Mouse (Mus musculus) cerebellum, adult 9-10 months (tissue): ENCODE data around the gene Gzmn.
A peak's percentile ranks its signal among the peaks of the same experiment; 100 is the strongest.
"Not testable (repeated sequence)": the region's sequence is repeated elsewhere in the genome, so short reads cannot be mapped to it uniquely, and the experiment has no call there.

Experiments used
- DNase-seq: peaks from one replicate; pipeline ENCODE4 v3.0.0; 2022

Gzmn gene

DNA sequence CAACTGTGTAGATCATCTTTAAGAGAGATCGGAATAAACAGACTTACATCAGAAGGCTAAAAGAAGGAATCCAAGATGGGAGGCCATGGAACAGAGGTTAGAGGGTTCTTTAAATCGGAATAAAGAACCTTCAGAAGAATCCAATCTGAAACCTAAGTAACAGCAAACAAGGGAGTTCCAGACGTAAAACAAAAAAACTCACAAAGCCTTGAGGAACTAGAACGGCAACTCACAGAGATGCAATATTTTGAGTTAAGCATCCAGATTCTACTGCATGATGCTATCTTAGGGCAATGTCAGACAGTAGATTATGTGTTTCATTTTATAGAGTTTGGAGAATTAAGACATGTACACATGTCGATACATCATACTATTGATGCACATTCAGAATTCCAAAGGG lies at the start of gene Gzmn:
TSS of gene Gzmn (minus strand) at position 101 of the 400 bp plus-strand sequence.
- DNase-seq = no peak

- DNase-seq = no peak
These were observed 36.9 kb upstream of the Gzmn start, which contains the start of gene Gzmf for GRCm38 (mm10) chr14:56211317-56211716. Gene Gzmf (minus strand): TSS chr14:56211417.

DNA sequence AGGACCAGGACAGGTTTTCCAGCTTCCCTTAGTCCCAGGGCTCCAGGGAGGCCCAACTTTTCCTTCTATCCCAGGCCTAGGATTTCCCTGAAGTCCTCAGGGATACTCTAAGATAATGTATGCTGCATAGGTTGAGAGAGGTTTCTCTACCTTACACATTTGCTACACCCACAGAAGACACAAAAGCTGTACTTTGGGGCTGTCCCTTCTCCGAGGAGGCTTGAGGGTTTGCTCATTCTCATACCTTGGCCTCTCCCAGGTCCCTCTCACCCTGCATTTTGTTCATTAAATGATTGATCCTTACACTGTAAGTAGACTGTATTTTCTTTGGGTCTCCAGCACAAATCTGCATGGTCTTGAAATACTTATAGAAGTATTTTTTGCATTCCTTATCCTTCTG lies 31.2 kb upstream of the Gzmn start:
- no peak for DNase-seq

DNA sequence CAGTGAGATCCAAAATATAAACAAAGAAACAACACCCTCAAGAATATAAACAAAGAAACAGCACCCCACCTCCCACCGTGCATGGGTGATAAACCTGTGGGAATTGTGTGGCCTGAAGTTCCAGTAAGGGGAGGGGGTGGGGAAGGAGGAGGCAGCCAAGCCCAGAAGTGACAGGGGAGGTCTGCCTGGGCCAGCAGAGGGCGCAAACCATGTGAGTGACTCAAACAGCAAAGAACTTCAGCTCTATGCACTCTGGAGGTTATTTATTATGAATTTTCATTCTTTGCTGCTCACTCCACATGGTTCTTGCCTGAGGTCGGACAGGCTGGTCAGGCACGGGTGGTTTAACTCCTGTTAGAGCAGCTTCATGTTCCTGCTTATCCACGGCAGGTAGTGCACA lies 30.6 kb upstream of the Gzmn start:
- DNase-seq = not testable (repeated sequence)

DNA sequence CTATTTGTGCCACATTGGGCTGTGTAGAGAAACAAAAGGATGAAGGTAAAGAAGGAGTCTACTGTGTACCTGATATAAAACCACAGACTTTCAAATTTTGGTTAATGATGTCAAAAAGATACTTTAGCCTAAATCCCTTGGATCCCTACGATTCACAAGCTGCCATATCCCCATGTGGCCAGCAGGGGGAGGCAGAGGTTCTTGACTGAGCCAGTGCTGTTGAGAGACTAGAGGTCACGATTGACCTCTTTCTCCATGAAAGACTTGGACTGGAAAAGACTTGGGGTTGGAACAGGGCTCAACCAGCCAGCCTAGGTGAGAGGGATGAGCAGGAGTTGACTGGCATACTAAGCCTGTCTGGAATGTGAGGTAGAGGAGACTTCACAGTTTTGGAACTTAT lies 29.6 kb upstream of the Gzmn start:
- DNase-seq = peak; percentile 54

DNA sequence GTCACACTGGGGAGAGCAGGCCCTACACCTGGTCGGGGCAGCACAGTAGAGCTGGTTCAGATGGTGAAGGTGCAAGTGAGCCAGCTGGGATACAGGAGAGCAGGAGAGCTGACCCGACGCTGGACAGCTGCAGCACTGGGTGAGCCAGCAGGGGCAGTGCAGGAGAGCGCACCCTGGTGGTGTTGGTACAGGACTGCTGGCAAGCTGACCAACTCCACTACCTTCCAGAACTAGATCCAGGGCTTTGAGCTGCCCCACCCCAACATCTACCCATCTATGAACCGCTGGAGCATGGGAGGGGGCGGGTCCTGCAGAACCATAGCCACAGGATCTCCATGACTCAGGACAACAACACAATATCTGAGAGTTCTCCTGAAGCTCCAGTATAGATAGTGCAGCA lies 12.5 kb upstream of the Gzmn start:
- DNase-seq = no peak

DNA sequence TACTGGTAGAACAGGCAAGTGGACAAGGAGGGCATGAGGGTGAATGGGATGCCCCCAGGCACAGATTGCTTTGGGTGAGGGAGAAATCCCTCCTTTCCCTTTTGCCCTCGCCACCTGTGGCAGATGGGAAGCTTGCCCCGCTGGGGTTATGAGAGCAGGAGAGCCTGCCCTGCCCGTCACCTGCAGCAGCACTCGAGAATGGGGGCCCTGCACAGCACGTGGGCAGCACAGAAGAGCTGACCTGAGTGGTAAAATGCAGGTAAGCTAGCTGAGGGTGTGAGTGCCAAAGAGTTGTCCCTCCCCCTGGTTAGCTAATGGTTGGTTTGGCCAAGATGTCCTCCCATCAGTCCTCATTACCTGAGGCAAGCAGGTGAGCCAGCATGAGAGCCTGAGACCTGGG lies 12.1 kb upstream of the Gzmn start:
- DNase-seq = no peak

- not testable (repeated sequence) for DNase-seq
These were observed 3.3 kb upstream of the Gzmn start for GRCm38 (mm10) chr14:56177651-56178050.

- DNase-seq = peak; percentile 71
These were observed 1.0 kb downstream of the Gzmn start for GRCm38 (mm10) chr14:56173396-56173795.

- DNase-seq = no peak
These were observed 1.7 kb downstream of the Gzmn start for GRCm38 (mm10) chr14:56172744-56173143.

GRCm38 (mm10) chr14:56168009-56168408 lies 6.4 kb downstream of the Gzmn start:
- DNase-seq = no peak

DNA sequence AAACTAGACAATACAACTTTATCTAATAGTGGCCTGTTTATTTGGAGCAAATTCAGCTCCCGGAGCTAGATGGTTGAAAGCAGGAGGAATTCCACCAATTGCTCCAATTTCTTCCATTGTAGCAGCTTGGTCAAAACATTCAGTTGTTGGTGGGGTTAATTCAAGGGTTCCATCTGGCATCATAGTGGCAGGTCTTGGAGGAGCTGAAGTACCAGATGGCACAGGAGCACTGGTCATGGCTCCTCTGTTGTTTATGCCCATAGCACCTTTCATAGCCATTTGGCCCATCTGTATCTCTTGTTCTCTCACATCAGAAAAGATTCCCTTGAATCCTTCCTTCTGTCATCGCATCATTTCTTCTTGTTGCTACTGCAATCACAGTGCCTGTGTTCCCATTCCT lies 12.3 kb downstream of the Gzmn start:
- peak; percentile 85 for DNase-seq

DNA sequence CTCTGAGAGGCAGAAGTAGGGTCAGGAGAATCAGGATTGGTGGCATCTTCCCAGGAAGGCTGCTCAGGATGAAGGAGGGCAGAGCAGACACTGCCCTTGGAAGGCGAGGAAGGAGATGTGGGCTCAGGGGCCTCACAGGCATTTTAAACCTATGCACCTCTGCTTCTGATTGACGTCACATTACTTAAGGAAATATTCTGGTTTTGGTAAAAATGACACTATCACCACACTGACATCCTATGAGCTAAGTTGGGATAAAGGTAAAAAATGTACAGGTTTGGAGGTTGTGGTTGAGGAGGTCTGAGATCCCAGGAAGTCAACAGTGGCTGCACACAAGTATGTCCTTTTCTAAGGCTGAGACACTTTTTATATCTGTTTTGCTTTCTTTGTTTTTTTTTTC lies 14.9 kb downstream of the Gzmn start, which contains the start of gene Gzmg:
TSS of gene Gzmg (minus strand) at position 101 of the 400 bp plus-strand sequence.
- DNase-seq = not testable (repeated sequence)

DNA sequence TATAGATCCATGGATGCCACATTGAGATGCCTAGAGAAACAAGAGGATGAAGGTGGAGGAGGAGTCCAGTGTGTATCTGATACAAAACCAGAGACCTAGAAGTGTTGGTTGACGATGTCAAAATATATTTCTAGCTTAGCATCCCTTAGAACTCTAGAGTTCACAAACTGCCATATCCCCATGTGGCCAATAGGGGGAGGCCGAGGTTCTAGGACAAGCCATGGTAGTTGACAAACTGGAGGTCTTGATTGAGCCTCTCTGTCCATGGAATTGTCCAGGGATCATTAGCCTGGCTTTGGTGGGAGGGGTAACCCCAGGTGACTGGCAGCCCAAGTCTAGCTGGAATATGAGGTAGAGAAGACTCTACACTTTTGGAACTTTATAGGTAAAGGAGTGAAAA lies 19.1 kb downstream of the Gzmn start:
- DNase-seq = no peak

DNA sequence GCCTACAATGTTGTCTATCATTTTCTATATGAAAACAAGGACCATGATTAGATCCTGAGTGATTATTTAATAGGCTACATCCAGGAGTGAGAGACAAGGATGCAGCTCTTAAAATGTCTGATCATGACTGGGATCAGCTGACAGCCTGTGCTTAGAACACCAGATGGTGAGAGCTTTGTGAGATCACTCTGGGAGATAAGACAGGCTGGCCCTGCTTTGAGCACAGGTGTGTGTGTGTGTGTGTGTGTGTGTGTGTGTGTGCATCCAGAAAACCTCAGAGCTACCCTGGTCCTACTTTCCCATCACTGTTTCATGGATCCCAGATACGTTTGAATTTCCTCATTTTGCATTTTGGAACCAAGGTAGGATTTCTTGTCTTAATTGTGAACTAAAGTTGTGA lies 40.7 kb downstream of the Gzmn start:
- DNase-seq = peak; percentile 19

DNA sequence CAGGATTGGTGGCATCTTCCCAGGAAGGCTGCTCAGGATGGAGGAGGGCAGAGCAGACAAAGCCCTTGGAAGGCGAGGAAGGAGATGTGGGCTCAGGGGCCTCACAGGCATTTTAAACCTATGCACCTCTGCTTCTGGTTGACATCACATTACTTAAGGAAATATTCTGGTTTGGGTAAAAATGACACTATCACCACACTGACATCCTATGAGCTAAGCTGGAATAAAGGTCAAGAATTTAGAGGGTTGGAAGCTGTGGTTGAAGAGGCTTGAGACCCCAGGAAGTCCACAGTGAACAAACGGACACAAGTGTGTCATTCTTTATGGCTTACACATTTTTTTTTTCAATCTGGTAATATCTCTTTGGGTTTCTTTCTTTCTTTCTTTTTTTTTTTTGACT lies 41.9 kb downstream of the Gzmn start, which contains the start of gene Gzmd:
TSS of gene Gzmd (minus strand) at position 101 of the 400 bp plus-strand sequence.
- DNase-seq = not testable (repeated sequence)

GRCm38 (mm10) chr14:56128341-56128740 lies 46.1 kb downstream of the Gzmn start:
- DNase-seq = no peak

- DNase-seq = no peak
These were observed 50.9 kb downstream of the Gzmn start for GRCm38 (mm10) chr14:56123516-56123915.

GRCm38 (mm10) chr14:56120525-56120924 lies 53.9 kb downstream of the Gzmn start, which contains the start of gene Gzme:
Gene Gzme (minus strand): TSS chr14:56120625.
- no peak for DNase-seq
